Mouse (Mus musculus) small intestine, adult 2 months (tissue): ENCODE data around the gene Trpc3. TPM values are rescaled to one million over a fixed set of nuclear protein-coding genes. Genes with fewer than 3 reads are reported as not detected.

Experiments used
- H3K27ac ChIP-seq: fragments of 200-500 bp; 2 replicates; pipeline ENCODE4 v1.5.1; 2012; ENCODE audit warnings: low read depth, low read length, control low read depth, inconsistent platforms; ENCODE audit not compliant: insufficient read depth
- H3K27me3 ChIP-seq: fragments of 200-500 bp; 2 replicates; pipeline ENCODE4 v1.6.1; 2012; ENCODE audit warnings: mild to moderate bottlenecking, moderate library complexity, low read length, inconsistent platforms; ENCODE audit not compliant: control insufficient read depth, insufficient read depth
- H3K36me3 ChIP-seq: fragments of 200-500 bp; 2 replicates; pipeline ENCODE4 v1.6.1; 2012; ENCODE audit warnings: mild to moderate bottlenecking, low read length, control low read depth, inconsistent platforms; ENCODE audit not compliant: control insufficient read depth, insufficient read depth
- H3K4me1 ChIP-seq: fragments of 200-500 bp; 2 replicates; pipeline ENCODE4 v1.6.1; 2012; ENCODE audit warnings: low read length, inconsistent platforms, mixed read lengths; ENCODE audit not compliant: control insufficient read depth, insufficient read depth, insufficient read length
- H3K4me3 ChIP-seq: fragments of 200-500 bp; 2 replicates; pipeline ENCODE4 v1.5.1; 2012; ENCODE audit warnings: low read depth, mild to moderate bottlenecking, control low read depth, inconsistent platforms, low read length, moderate library complexity
- CTCF ChIP-seq: fragments of 200-500 bp; IDR thresholded peaks from 2 replicates; pipeline ENCODE4 v1.5.1; 2012; ENCODE audit warnings: low read depth, mild to moderate bottlenecking, control low read depth, inconsistent platforms, low read length, moderate library complexity, mixed read lengths; ENCODE audit not compliant: insufficient replicate concordance, insufficient read length; ENCODE audit errors: extremely low read depth
- POLR2A ChIP-seq: fragments of 200-500 bp; IDR thresholded peaks from 2 replicates; pipeline ENCODE4 v1.6.1; 2012; ENCODE audit warnings: low read depth, mild to moderate bottlenecking, control low read depth, inconsistent platforms, low read length, moderate library complexity
- WGBS: fragments of 180-500 bp; shearing (Covaris S2); methylation state at CpG from one replicate; pipeline ENCODE4 v1.1.7; 2018; 5-methylcytosine and 5-hydroxymethylcytosine counted together
- polyA plus RNA-seq: library from polyadenylated mRNA; depleted of rRNA; stranded (reverse); fragments of >200 nt; gene quantifications from 2 replicates; pipeline ENCODE4 v1.2.3, GENCODE M21; 2012

Trpc3 gene
- polyA plus RNA-seq, 1 experiment, result 0.72 TPM

DNA sequence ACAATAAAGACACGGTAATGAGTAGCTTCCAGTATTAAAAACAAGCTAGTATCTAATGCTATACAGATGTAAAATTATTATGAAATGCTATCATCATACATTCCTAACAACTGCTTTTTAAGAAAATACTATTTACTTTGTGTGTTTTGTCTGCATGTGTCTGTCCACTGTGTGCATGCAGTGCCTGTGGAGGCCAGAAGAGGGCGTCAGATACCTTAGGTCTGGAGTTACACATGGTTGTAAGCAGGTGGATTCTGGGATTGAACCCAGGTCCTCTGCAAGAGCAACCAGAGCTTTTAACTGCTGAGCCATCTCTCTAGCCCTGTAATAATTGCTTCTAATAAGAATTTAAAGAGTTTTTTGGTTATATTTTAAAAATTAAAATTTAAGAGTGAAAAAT is 49.2 kb downstream of the Trpc3 start:
- TF ChIP-seq POLR2A, result no peak
- TF ChIP-seq CTCF, result peak; percentile 23; the same call in 1 of the 2 replicates
- 68% methylated on average over 2 of the region's 2 CpGs for WGBS
- Histone ChIP-seq H3K27ac (no peak overlapping the region), H3K4me3 (no peak overlapping the region), H3K27me3 (no peaks in the 10 kb centered on the region), H3K36me3 (no peaks in the 10 kb centered on the region), H3K4me1 (0 out of 2 replicates have a peak, but pooled peaks cover 1% of the 10 kb centered on the region)

DNA sequence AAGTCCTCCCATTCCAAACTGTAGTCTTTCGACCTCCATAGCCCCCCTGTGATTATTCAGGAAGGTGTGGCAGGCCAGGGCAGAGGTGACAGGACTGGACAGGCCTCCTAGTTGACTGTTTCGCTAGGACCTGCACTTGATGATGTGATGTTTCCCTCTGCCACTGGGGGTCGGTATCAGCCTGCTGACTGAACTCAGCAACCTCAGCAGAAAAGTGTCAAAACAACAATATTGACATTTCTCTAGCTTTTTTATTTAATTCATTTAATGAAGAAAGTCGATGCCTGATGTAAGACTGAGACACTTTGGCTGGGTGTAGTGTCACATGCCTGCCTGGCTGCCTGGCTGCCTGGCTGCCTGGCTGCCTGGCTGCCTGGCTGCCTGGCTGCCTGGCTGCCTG is 54.5 kb downstream of the Trpc3 start:
- TF ChIP-seq CTCF, result peak; percentile 36; the same call in 1 of the 2 replicates
- no peak for TF ChIP-seq POLR2A
- WGBS, result 24% methylated on average over 4 of the region's 4 CpGs
- Histone ChIP-seq H3K27ac (no peak overlapping the region), H3K4me1 (0 out of 2 replicates have a peak, but pooled peaks cover 1% of the 10 kb centered on the region), H3K36me3 (no peaks in the 10 kb centered on the region), H3K27me3 (no peaks in the 10 kb centered on the region), H3K4me3 (no peak overlapping the region)

- no peaks in the 10 kb centered on the region for H3K4me1 ChIP-seq
- TF ChIP-seq CTCF (no peak), POLR2A (no peak)
- H3K27ac ChIP-seq, result no peak overlapping the region
- H3K27me3 ChIP-seq, result no peaks in the 10 kb centered on the region
- 74% methylated on average over 2 of the region's 2 CpGs for WGBS
- H3K4me3 ChIP-seq, result no peak overlapping the region
- no peaks in the 10 kb centered on the region for H3K36me3 ChIP-seq
These were observed 63.2 kb downstream of the Trpc3 start for GRCm38 (mm10) chr3:36626803-36627202.

DNA sequence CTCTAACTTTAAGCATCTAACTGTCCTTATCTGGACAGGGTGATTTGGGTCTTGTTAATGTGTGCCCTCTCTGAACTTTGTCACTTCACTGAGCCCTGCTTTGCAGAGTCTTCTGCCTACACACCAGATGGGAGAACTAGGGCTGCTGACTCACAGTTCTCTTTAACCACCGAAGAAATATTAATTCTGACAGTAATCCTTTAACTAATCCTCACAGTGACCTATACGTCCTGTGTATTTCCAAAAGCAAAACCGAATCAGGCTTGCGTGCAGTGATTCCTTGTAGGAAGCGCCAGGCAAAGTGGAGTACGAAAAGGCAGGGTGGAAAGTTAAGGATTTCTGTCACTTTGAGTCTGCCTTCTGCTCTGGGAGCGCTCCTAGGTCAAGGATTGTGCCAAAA is 71.8 kb downstream of the Trpc3 start:
- Histone ChIP-seq H3K36me3 (no peaks in the 10 kb centered on the region), H3K4me3 (no peak overlapping the region), H3K4me1 (peaks cover 4% of the 10 kb centered on the region; the same call in 1 of the 2 replicates), H3K27ac (no peak overlapping the region), H3K27me3 (no peaks in the 10 kb centered on the region)
- WGBS, result 66% methylated on average over 7 of the region's 7 CpGs
- no peak for TF ChIP-seq POLR2A
- no peak for TF ChIP-seq CTCF

- Histone ChIP-seq H3K4me1 (peaks cover 6% of the 10 kb centered on the region), H3K4me3 (no peak overlapping the region), H3K27ac (no peak overlapping the region), H3K36me3 (no peaks in the 10 kb centered on the region), H3K27me3 (no peaks in the 10 kb centered on the region)
- TF ChIP-seq CTCF (no peak), POLR2A (no peak)
- WGBS, result 57% methylated on average over 5 of the region's 5 CpGs
These were observed 76.1 kb downstream of the Trpc3 start for GRCm38 (mm10) chr3:36613908-36614255.

DNA sequence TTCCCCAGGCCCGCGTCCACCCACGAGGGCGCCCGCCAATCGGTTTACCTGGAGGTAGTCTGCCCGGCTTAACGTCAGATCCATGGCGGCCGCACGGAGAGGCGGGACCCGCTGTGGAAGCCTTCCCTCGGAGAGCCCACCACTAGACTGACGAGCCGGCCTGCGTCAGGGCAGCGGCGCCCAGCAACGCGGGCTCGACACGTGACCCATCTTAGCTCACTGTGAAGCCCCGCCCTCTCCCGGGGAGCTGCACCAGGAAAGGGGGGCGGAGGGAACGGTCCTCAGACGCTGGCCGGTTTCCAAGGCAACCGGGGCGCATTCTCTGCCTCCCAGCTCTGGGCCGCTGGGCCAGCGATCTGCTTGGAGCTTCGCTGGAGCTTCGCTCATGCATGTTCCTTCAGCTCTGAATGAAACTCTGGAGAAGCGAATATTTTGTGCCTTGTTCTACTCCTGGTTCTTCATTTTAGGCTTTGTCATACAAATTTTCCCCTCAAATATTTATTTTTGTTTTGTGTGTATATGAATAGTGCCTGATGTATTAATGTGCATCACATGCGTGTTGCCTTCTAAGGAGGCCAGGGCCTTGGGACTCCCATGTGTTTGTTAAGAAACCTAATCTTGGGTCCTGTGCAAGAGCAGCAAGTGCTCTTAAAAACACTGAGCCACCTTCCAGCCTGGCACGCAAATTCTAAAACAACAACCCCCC is 76.6 kb downstream of the Trpc3 start, which contains the start of gene Bbs7:
Gene Bbs7 (minus strand): TSS at position 276 of the 706 bp plus-strand sequence.
- TF ChIP-seq POLR2A (no peak), CTCF (no peak)
- no peak within 1 kb of the TSS for H3K27ac ChIP-seq

DNA sequence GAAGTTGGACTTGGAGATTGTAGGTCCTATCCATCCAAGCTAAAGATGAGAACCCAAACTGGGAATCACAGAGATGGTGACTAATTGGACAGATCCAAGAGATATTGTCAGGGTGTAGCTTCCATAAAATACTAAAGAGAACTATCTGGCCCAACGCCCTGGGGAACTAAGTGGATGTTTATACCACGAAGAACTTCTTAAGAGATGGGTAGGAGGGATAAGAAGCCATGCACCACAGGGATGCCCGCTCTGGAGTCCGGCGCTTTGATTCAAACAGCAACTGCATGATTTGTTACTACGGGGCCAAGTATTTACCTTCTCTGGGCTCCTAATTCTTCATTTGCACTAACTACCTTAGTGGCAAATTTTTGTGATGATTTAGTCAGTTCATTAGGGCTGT is 77.3 kb downstream of the Trpc3 start:
- WGBS, result 10% methylated on average over 6 of the region's 6 CpGs
- no peak for TF ChIP-seq POLR2A
- no peak for TF ChIP-seq CTCF
- H3K27ac ChIP-seq, result no peak overlapping the region
- H3K4me3 ChIP-seq, result peak overlapping the region; percentile 61
- H3K36me3 ChIP-seq, result no peaks in the 10 kb centered on the region
- peaks cover 6% of the 10 kb centered on the region for H3K4me1 ChIP-seq
- H3K27me3 ChIP-seq, result no peaks in the 10 kb centered on the region

More for the DNA sequence above, 76.6 kb downstream of the Trpc3 start, which contains the start of gene Bbs7:
- WGBS, result 2% methylated on average over 38 of the region's 38 CpGs
- Histone ChIP-seq H3K4me3 (peak within 1 kb of the TSS; percentile 61), H3K36me3 (no peaks in the 10 kb centered on the region), H3K27me3 (no peaks in the 10 kb centered on the region), H3K4me1 (peaks cover 6% of the 10 kb centered on the region)
